Mouse (Mus musculus) left cerebral cortex, postnatal 10 days (tissue): ENCODE measurements around the gene Gigyf2. TPM values are rescaled to one million over a fixed set of nuclear protein-coding genes. Genes with fewer than 3 reads are reported as not detected.

Source experiments
- DNase-seq, 2 experiments: peaks; one replicate each; pipeline ENCODE4 v3.0.0; 2021 to 2022; ENCODE audit warnings: low spot score in 2 of 2, mixed read lengths in 1 of 2; ENCODE audit errors: extremely low spot score in 1 of 2
- intact Hi-C: fragments of 180-260 bp; cut with DNase I; formaldehyde crosslinking; loops from one replicate; pipeline ENCODE4 v1.15.1; 2025
- total RNA-seq, 2 experiments: library from RNA; stranded (reverse); gene quantifications; 2 replicates each; pipeline ENCODE4 v1.2.3; 2021

Gene Gigyf2
- total RNA-seq, 2 experiments from 2014 or later = 73.7 to 77.8 TPM

GRCm38 (mm10) chr1:87493542-87493941 lies 166.7 kb downstream of the Gigyf2 start:
- intact Hi-C loops = no loop called here

More at GRCm38 (mm10) chr1:87493542-87493941, 166.7 kb downstream of the Gigyf2 start:
- no peak for DNase-seq

Other genes starting within 250 kb of the Gigyf2 start
- not detected for gene Alppl2, start 237.1 kb upstream of the Gigyf2 start, total RNA-seq
- gene Alpi, start 225.4 kb upstream of the Gigyf2 start, total RNA-seq = not detected
- gene Akp3, start 202.0 kb upstream of the Gigyf2 start, total RNA-seq = not detected
- 1 to 10 TPM; 4.6 to 6.5 TPM for gene Ecel1, start 170.5 kb upstream of the Gigyf2 start, total RNA-seq
- 1 to 10 TPM; 2.2 to 2.8 TPM for gene Prss56, start 143.7 kb upstream of the Gigyf2 start, total RNA-seq
- gene Chrnd, start 136.4 kb upstream of the Gigyf2 start, total RNA-seq = not detected
- not detected for gene Chrng, start 122.3 kb upstream of the Gigyf2 start, total RNA-seq
- gene Eif4e2, start 113.1 kb upstream of the Gigyf2 start, total RNA-seq = 10 to 100 TPM; 83.2 to 84.2 TPM
- gene Efhd1, start 62.6 kb upstream of the Gigyf2 start, total RNA-seq = 1 to 10 TPM; 6.0 to 7.0 TPM
- gene Kcnj13, start 67.7 kb downstream of the Gigyf2 start, total RNA-seq = 1 to 10 TPM; 1.2 to 1.9 TPM
- gene Snorc, start 143.3 kb downstream of the Gigyf2 start, total RNA-seq = not detected
- 1 to 10 TPM; 2.3 to 2.4 TPM for gene Neu2, start 182.9 kb downstream of the Gigyf2 start, total RNA-seq
- 100 to 1,000 TPM; 198 to 200 TPM for gene Ngef, start 246.9 kb downstream of the Gigyf2 start, total RNA-seq